Mouse (Mus musculus) midbrain, embryonic 15.5 days (tissue): ENCODE data around the gene Ngp. TPM values are rescaled to one million over a fixed set of nuclear protein-coding genes. Genes with fewer than 3 reads are reported as not detected.

ENCODE experiments used
- polyA plus RNA-seq: library from polyadenylated mRNA; unstranded; fragments of >200 nt; fragmentation: Nextera tagmentation; extraction: Ambion mirVana; gene quantifications from 2 replicates; pipeline ENCODE4 v1.2.1, GENCODE M21; 2015

The Ngp gene
- polyA plus RNA-seq, 1 experiment from 2014 or later = 1.1 TPM

Other genes starting within 250 kb of the Ngp start
- 175 and 191 TPM in 2 replicates for gene Cspg5, start 176.0 kb upstream of the Ngp start, polyA plus RNA-seq
- 44.8 and 48.4 TPM in 2 replicates for gene Elp6, start 114.6 kb upstream of the Ngp start, polyA plus RNA-seq
- gene Scap, start 86.5 kb upstream of the Ngp start, polyA plus RNA-seq = 64.9 and 65.2 TPM in 2 replicates
- gene Ptpn23, start 11.5 kb upstream of the Ngp start, polyA plus RNA-seq = 25.8 and 27.8 TPM in 2 replicates
- 27.9 and 29.0 TPM in 2 replicates for gene Klhl18, start 56.9 kb downstream of the Ngp start, polyA plus RNA-seq
- gene Kif9, start 57.2 kb downstream of the Ngp start, polyA plus RNA-seq = 4.6 and 4.8 TPM in 2 replicates
- gene Setd2, start 112.8 kb downstream of the Ngp start, polyA plus RNA-seq = 36.3 and 37.4 TPM in 2 replicates
- 30.1 and 35.4 TPM in 2 replicates for gene Nradd, start 204.7 kb downstream of the Ngp start, polyA plus RNA-seq
- 5.5 and 6.4 TPM in 2 replicates for gene Nbeal2, start 234.4 kb downstream of the Ngp start, polyA plus RNA-seq
- 110 and 115 TPM in 2 replicates for gene Ccdc12, start 236.8 kb downstream of the Ngp start, polyA plus RNA-seq